Mouse (Mus musculus) MEL (cell line): ENCODE measurements at regions not wholly inside any gene's neighbourhood (a gene's known extent, or its start where the extent isn't known, plus 50 kb on each side); places are given as distances from the start of the nearest gene placed in this dataset.

Experiments
- DNase-seq: peaks from one replicate; pipeline ENCODE4 v3.0.0; 2011; ENCODE audit warnings: low read depth, low spot score
- H3K27ac ChIP-seq: 2 replicates; pipeline ENCODE4 v1.5.1; 2012; ENCODE audit warnings: low read depth, mild to moderate bottlenecking, control low read depth, low read length, moderate library complexity; ENCODE audit not compliant: control insufficient read depth
- H3K27me3 ChIP-seq, 2 experiments: fragments of 150-350 bp in 1 of 2; sonication (generic) in 1 of 2; 2 replicates each; pipeline ENCODE4 v1.6.1; 2012; ENCODE audit warnings: low read length in 2 of 2, mild to moderate bottlenecking in 2 of 2, improper control_type of control experiment in 1 of 2, moderate library complexity in 1 of 2; ENCODE audit not compliant: insufficient read depth in 2 of 2, control insufficient read depth in 1 of 2
- H3K36me3 ChIP-seq, 2 experiments: 2 replicates each; pipeline ENCODE4 v1.6.1; 2012 to 2014; ENCODE audit warnings: low read length in 2 of 2, improper control_type of control experiment in 1 of 2, inconsistent platforms in 1 of 2, mild to moderate bottlenecking in 1 of 2; ENCODE audit not compliant: insufficient read depth in 2 of 2, control insufficient read depth in 1 of 2
- H3K4me1 ChIP-seq, 2 experiments: fragments of 150-350 bp in 1 of 2; sonication (generic) in 1 of 2; 2 replicates each; pipeline ENCODE4 v1.6.1; 2012; ENCODE audit warnings: low read length in 2 of 2, improper control_type of control experiment in 1 of 2, mild to moderate bottlenecking in 1 of 2; ENCODE audit not compliant: insufficient read depth in 2 of 2, control insufficient read depth in 1 of 2
- H3K4me3 ChIP-seq, 2 experiments: fragments of 150-350 bp in 1 of 2; sonication (generic) in 1 of 2; 2 replicates each; pipeline ENCODE4 v1.5.1; 2012; ENCODE audit warnings: low read depth in 2 of 2, low read length in 2 of 2, mild to moderate bottlenecking in 2 of 2, moderate library complexity in 2 of 2, control low read depth in 1 of 2, improper control_type of control experiment in 1 of 2; ENCODE audit not compliant: control insufficient read depth in 1 of 2, insufficient read depth in 1 of 2
- H3K79me2 ChIP-seq: 2 replicates; pipeline ENCODE4 v1.6.1; 2012; ENCODE audit warnings: mild to moderate bottlenecking, low read length, moderate library complexity; ENCODE audit not compliant: control insufficient read depth, poor library complexity, insufficient read depth
- H3K9ac ChIP-seq: 2 replicates; pipeline ENCODE4 v1.6.1; 2012; ENCODE audit warnings: low read depth, mild to moderate bottlenecking, control low read depth, low read length, moderate library complexity; ENCODE audit not compliant: control insufficient read depth, poor library complexity, severe bottlenecking
- H3K9me3 ChIP-seq: fragments of 150-350 bp; sonication (generic); replicated peaks from 2 replicates; pipeline ENCODE4 v1.6.1; 2012; ENCODE audit warnings: mild to moderate bottlenecking, low read length, improper control_type of control experiment, moderate library complexity; ENCODE audit not compliant: insufficient read depth
- BHLHE40 ChIP-seq: IDR thresholded peaks from 2 replicates; pipeline ENCODE4 v1.6.1; 2012; ENCODE audit warnings: low read depth, mild to moderate bottlenecking, inconsistent platforms, low read length, improper control_type of control experiment, borderline replicate concordance
- CHD1 ChIP-seq: IDR thresholded peaks from 2 replicates; pipeline ENCODE4 v1.6.1; 2012; ENCODE audit warnings: low read depth, mild to moderate bottlenecking, inconsistent platforms, low read length, improper control_type of control experiment
- CHD2 ChIP-seq: IDR thresholded peaks from 2 replicates; pipeline ENCODE4 v1.6.1; 2011; ENCODE audit warnings: low read length, improper control_type of control experiment
- CTCF ChIP-seq, 3 experiments: IDR thresholded peaks in 2 of 3; conservative IDR thresholded peaks in 1 of 3; 2 replicates each; pipeline ENCODE4 v1.5.1; 2011 to 2012; ENCODE audit warnings: low read length in 3 of 3, low read depth in 2 of 3, mild to moderate bottlenecking in 2 of 3, improper control_type of control experiment in 1 of 3, inconsistent platforms in 1 of 3, mixed read lengths in 1 of 3, moderate library complexity in 1 of 3; ENCODE audit not compliant: control insufficient read depth in 1 of 3, insufficient read depth in 1 of 3, poor library complexity in 1 of 3, severe bottlenecking in 1 of 3
- E2F4 ChIP-seq: IDR thresholded peaks from 2 replicates; pipeline ENCODE4 v1.6.1; 2011; ENCODE audit warnings: low read depth, low read length, improper control_type of control experiment, borderline replicate concordance
- GABPA ChIP-seq: IDR thresholded peaks from 2 replicates; pipeline ENCODE4 v1.6.1; 2012; ENCODE audit warnings: low read depth, mild to moderate bottlenecking, inconsistent platforms, low read length, improper control_type of control experiment, moderate library complexity
- GATA1 ChIP-seq: IDR thresholded peaks from 2 replicates; pipeline ENCODE4 v1.6.1; 2011; ENCODE audit warnings: low read depth, low read length, improper control_type of control experiment
- KAT2A ChIP-seq: conservative IDR thresholded peaks from 2 replicates; pipeline ENCODE4 v1.6.1; 2012; ENCODE audit warnings: low read depth, low read length, improper control_type of control experiment, inconsistent platforms
- MAFK ChIP-seq: IDR thresholded peaks from 2 replicates; pipeline ENCODE4 v1.6.1; 2011; ENCODE audit warnings: low read depth, mild to moderate bottlenecking, low read length, improper control_type of control experiment, borderline replicate concordance
- MAZ ChIP-seq: IDR thresholded peaks from 2 replicates; pipeline ENCODE4 v1.6.1; 2012; ENCODE audit warnings: low read depth, mild to moderate bottlenecking, inconsistent platforms, low read length, improper control_type of control experiment
- MXI1 ChIP-seq: IDR thresholded peaks from 2 replicates; pipeline ENCODE4 v1.6.1; 2011; ENCODE audit warnings: mild to moderate bottlenecking, low read depth, low read length, improper control_type of control experiment
- MYB ChIP-seq: IDR thresholded peaks from 2 replicates; pipeline ENCODE4 v1.6.1; 2011; ENCODE audit warnings: mild to moderate bottlenecking, low read depth, low read length, improper control_type of control experiment
- MYC ChIP-seq: IDR thresholded peaks from 2 replicates; pipeline ENCODE4 v1.6.1; 2011; ENCODE audit warnings: low read depth, mild to moderate bottlenecking, low read length, improper control_type of control experiment, moderate library complexity
- NELFE ChIP-seq: IDR thresholded peaks from 2 replicates; pipeline ENCODE4 v1.6.1; 2011; ENCODE audit warnings: low read depth, low read length, improper control_type of control experiment
- NRF1 ChIP-seq: IDR thresholded peaks from 2 replicates; pipeline ENCODE4 v1.6.1; 2014; ENCODE audit warnings: low read depth, mild to moderate bottlenecking, inconsistent platforms, low read length, improper control_type of control experiment, moderate library complexity; ENCODE audit not compliant: poor library complexity, insufficient read depth, severe bottlenecking
- POLR2A ChIP-seq, 2 experiments: IDR thresholded peaks; 2 replicates each; pipeline ENCODE4 v1.6.1; 2011 to 2012; ENCODE audit warnings: low read length in 2 of 2, mild to moderate bottlenecking in 2 of 2, control low read depth in 1 of 2, improper control_type of control experiment in 1 of 2, low read depth in 1 of 2, moderate library complexity in 1 of 2; ENCODE audit not compliant: control insufficient read depth in 1 of 2, insufficient read depth in 1 of 2, poor library complexity in 1 of 2
- POLR2AphosphoS2 ChIP-seq: IDR thresholded peaks from 2 replicates; pipeline ENCODE4 v1.6.1; 2011; ENCODE audit warnings: low read length, improper control_type of control experiment
- POLR2AphosphoS5 ChIP-seq: IDR thresholded peaks from 2 replicates; pipeline ENCODE4 v1.6.1; 2012; ENCODE audit warnings: low read depth, borderline replicate concordance, mild to moderate bottlenecking, inconsistent platforms, low read length, moderate library complexity, mixed read lengths
- RAD21 ChIP-seq: IDR thresholded peaks from 2 replicates; pipeline ENCODE4 v1.6.1; 2011; ENCODE audit warnings: mild to moderate bottlenecking, low read depth, low read length, improper control_type of control experiment
- RCOR1 ChIP-seq: IDR thresholded peaks from 2 replicates; pipeline ENCODE4 v1.6.1; 2012; ENCODE audit warnings: low read depth, mild to moderate bottlenecking, inconsistent platforms, low read length, improper control_type of control experiment
- TBP ChIP-seq: IDR thresholded peaks from 2 replicates; pipeline ENCODE4 v1.8.0; 2011; ENCODE audit warnings: low read depth, low read length, improper control_type of control experiment
- TCF12 ChIP-seq: IDR thresholded peaks from 2 replicates; pipeline ENCODE4 v1.6.1; 2014; ENCODE audit warnings: low read depth, mild to moderate bottlenecking, inconsistent platforms, low read length, improper control_type of control experiment, moderate library complexity
- UBTF ChIP-seq: IDR thresholded peaks from 2 replicates; pipeline ENCODE4 v1.6.1; 2012; ENCODE audit warnings: low read depth, mild to moderate bottlenecking, inconsistent platforms, low read length, improper control_type of control experiment, moderate library complexity, borderline replicate concordance; ENCODE audit not compliant: insufficient read depth
- ZC3H11A ChIP-seq: IDR thresholded peaks from 2 replicates; pipeline ENCODE4 v1.6.1; 2012; ENCODE audit warnings: low read depth, mild to moderate bottlenecking, inconsistent platforms, low read length, improper control_type of control experiment
- ZKSCAN1 ChIP-seq: IDR thresholded peaks from 2 replicates; pipeline ENCODE4 v1.6.1; 2012; ENCODE audit warnings: low read depth, mild to moderate bottlenecking, inconsistent platforms, low read length, improper control_type of control experiment, moderate library complexity
- ZMIZ1 ChIP-seq: IDR thresholded peaks from 2 replicates; pipeline ENCODE4 v1.6.1; 2012; ENCODE audit warnings: low read depth, mild to moderate bottlenecking, inconsistent platforms, low read length, improper control_type of control experiment, moderate library complexity
- ZNF384 ChIP-seq: IDR thresholded peaks from 2 replicates; pipeline ENCODE4 v1.6.1; 2012; ENCODE audit warnings: low read depth, mild to moderate bottlenecking, inconsistent platforms, low read length, improper control_type of control experiment

DNA sequence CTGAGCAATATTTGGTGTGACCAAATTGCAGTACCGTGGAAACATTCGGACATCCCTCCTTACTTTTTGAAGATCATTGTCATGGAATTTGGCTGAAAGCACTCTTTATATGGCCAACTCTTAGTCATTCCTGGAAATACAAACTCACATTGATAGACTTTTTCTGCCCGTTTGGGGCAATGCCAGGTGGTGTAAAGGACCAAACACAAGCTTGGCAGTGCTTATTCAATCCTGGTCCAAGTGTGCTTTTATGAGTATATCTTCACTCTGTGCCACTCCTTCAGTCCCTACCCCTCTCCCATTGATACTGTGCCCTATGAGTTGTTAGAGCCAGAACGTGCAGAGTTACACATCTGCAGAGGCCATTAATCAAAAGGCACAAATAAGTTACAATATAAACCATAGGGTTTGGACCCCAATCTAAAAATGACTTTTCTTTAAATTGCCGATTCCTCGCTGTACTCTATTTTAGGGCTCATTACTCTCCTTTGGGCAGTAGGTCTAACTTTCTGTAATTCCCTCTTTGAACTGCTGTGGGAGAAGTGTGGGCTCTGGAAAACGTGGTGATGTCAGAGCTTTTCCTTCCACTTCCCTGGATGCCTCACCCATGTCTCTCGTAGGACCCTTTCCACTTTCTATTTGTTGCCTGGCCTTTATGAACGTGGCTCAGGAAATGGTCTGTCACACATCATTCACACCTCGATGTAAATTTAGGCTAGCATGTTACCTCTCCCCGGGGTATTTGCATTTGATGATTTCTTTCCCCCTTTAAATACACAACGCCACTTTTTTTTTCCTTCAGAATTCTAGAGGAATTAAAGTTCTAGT, 219.1 kb downstream of the Tbx15 start:
- no peak for DNase-seq
- Histone ChIP-seq H3K79me2 (no peaks in the 10 kb centered on the region), H3K27ac (no peak overlapping the region), H3K36me3 (no peaks in the 10 kb centered on the region), H3K4me1 (no peaks in the 10 kb centered on the region), H3K9me3 (no peaks in the 10 kb centered on the region), H3K27me3 (no peaks in the 10 kb centered on the region), H3K9ac (no peak overlapping the region), H3K4me3 (no peak overlapping the region)
- TF ChIP-seq CTCF (IDR thresholded peaks at IDR 0.05 in 2 of 3, conservative IDR thresholded peaks at IDR 0.05 in 1 of 3; ENCODE audit: control insufficient read depth in 1 of 3, insufficient read depth in 1 of 3, low read depth in 2 of 3, low read length in 3 of 3, poor library complexity in 1 of 3, severe bottlenecking in 1 of 3) (no peak), ZKSCAN1 (no peak), UBTF (no peak), POLR2A (IDR thresholded peaks at IDR 0.05; ENCODE audit: control insufficient read depth in 1 of 2, insufficient read depth in 1 of 2, low read depth in 1 of 2, low read length in 2 of 2, poor library complexity in 1 of 2) (no peak), TCF12 (no peak), POLR2AphosphoS2 (no peak), RCOR1 (no peak), MYC (no peak), KAT2A (no peak), MYB (no peak), MAZ (no peak)

DNA sequence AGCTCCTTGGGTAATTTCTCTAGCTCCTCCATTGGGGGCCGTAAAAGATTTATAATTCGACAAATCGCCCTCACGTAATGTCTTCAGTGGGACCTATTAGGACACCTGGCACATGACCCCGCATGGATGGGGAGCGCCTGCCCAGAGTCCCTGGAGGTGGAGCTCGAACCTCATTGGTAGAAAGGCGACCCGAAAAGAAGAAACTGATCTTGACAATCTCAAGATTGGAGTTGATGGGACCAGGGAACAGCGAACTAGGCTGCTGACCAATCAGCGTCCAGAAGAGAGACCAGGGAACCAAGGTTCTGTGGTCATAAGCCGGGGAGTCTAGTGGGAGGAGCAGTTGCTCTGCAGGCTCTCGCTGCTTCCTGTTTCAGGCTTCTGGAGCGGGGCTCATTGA, 259.8 kb downstream of the Tbx15 start:
- Histone ChIP-seq H3K79me2 (no peaks in the 10 kb centered on the region), H3K27ac (no peak overlapping the region), H3K9me3 (no peaks in the 10 kb centered on the region)
- TF ChIP-seq RAD21 (no peak), BHLHE40 (no peak), GABPA (no peak), NRF1 (no peak), CHD2 (no peak), RCOR1 (no peak), MXI1 (no peak), MAZ (no peak), CHD1 (no peak), GATA1 (no peak), NELFE (no peak), ZC3H11A (no peak), UBTF (no peak), ZNF384 (no peak), TBP (no peak), E2F4 (no peak), ZMIZ1 (no peak), MAFK (no peak), MYC (no peak), POLR2AphosphoS5 (no peak)
- TF ChIP-seq, all 39 proteins: peak for 0
- Histone ChIP-seq H3K36me3 (no peaks in the 10 kb centered on the region), H3K9ac (no peak overlapping the region), H3K27me3 (no peaks in the 10 kb centered on the region), H3K4me1 (no peaks in the 10 kb centered on the region), H3K4me3 (no peak overlapping the region)
- DNase-seq = no peak
